Mouse (Mus musculus) ES-E14 (cell line): ENCODE measurements around the gene Casp7. TPM values are rescaled to one million over a fixed set of nuclear protein-coding genes. Genes with fewer than 3 reads are reported as not detected.
A peak's percentile ranks its signal among the peaks of the same experiment; 100 is the strongest.

Source experiments
- DNase-seq: peaks from one replicate; pipeline ENCODE4 v3.0.0-alpha.2; 2013; ENCODE audit warnings: low read depth, low spot score
- H3K27ac ChIP-seq: 2 replicates; pipeline ENCODE4 v1.5.1; 2012; ENCODE audit warnings: low read depth, mild to moderate bottlenecking, low read length, moderate library complexity, mixed read lengths; ENCODE audit not compliant: poor library complexity, insufficient read depth, severe bottlenecking
- H3K36me3 ChIP-seq: 2 replicates; pipeline ENCODE4 v1.6.1; 2012; ENCODE audit warnings: mild to moderate bottlenecking, low read length, moderate library complexity, mixed read lengths; ENCODE audit not compliant: control insufficient read depth, poor library complexity, insufficient read depth, severe bottlenecking
- H3K4me1 ChIP-seq, 2 experiments: fragments of 150-350 bp in 1 of 2; sonication (generic) in 1 of 2; 2 replicates each; pipeline ENCODE4 v1.6.1; 2012; ENCODE audit warnings: low read length in 2 of 2, mild to moderate bottlenecking in 1 of 2, mixed read lengths in 1 of 2; ENCODE audit not compliant: control insufficient read depth in 2 of 2, insufficient read depth in 2 of 2, poor library complexity in 1 of 2
- H3K4me3 ChIP-seq, 2 experiments: fragments of 150-350 bp in 1 of 2; sonication (generic) in 1 of 2; 2 replicates each; pipeline ENCODE4 v1.5.1; 2012; ENCODE audit warnings: low read length in 2 of 2, low read depth in 1 of 2, mild to moderate bottlenecking in 1 of 2, mixed read lengths in 1 of 2; ENCODE audit not compliant: insufficient read depth in 1 of 2, poor library complexity in 1 of 2, severe bottlenecking in 1 of 2
- H3K9ac ChIP-seq: 2 replicates; pipeline ENCODE4 v1.6.1; 2012; ENCODE audit warnings: low read depth, mild to moderate bottlenecking, low read length, mixed read lengths; ENCODE audit not compliant: poor library complexity, insufficient read depth, severe bottlenecking
- H3K9me3 ChIP-seq: fragments of 150-350 bp; sonication (generic); 2 replicates; pipeline ENCODE4 v1.6.1; 2012; ENCODE audit warnings: low read depth, mild to moderate bottlenecking, low read length; ENCODE audit not compliant: control insufficient read depth, insufficient read depth
- CHD2 ChIP-seq: IDR thresholded peaks from 2 replicates; pipeline ENCODE4 v1.6.1; 2014; ENCODE audit warnings: mild to moderate bottlenecking, low read depth, low read length, inconsistent platforms
- HCFC1 ChIP-seq: IDR thresholded peaks from 2 replicates; pipeline ENCODE4 v1.6.1; 2012; ENCODE audit warnings: low read length, inconsistent platforms, borderline replicate concordance; ENCODE audit not compliant: insufficient read depth
- MAFK ChIP-seq: IDR thresholded peaks from 2 replicates; pipeline ENCODE4 v1.6.1; 2014; ENCODE audit warnings: mild to moderate bottlenecking, low read depth, low read length, inconsistent platforms; ENCODE audit not compliant: insufficient read depth
- ZC3H11A ChIP-seq: IDR thresholded peaks from 2 replicates; pipeline ENCODE4 v1.6.1; 2012; ENCODE audit warnings: low read depth, mild to moderate bottlenecking, inconsistent platforms, low read length, borderline replicate concordance
- ZNF384 ChIP-seq: IDR thresholded peaks from 2 replicates; pipeline ENCODE4 v1.6.1; 2012; ENCODE audit warnings: low read depth, low read length, inconsistent platforms
- in situ Hi-C, 2 experiments: fragments of 600-800 bp; cut with MboI; formaldehyde crosslinking; loops; one replicate each; pipeline ENCODE4 v1.15.1; 2025; ENCODE audit warnings: low sequenced_read_pairs in 2 of 2, inconsistent platforms in 1 of 2; ENCODE audit not compliant: unreplicated experiment in 2 of 2
- total RNA-seq: library from RNA; depleted of rRNA; stranded (reverse); fragments of 300-350 nt; gene quantifications from 2 replicates; pipeline ENCODE4 v1.2.3, GENCODE M21; 2012

The Casp7 gene
- total RNA-seq, 1 experiment, result 7.1 TPM

DNA sequence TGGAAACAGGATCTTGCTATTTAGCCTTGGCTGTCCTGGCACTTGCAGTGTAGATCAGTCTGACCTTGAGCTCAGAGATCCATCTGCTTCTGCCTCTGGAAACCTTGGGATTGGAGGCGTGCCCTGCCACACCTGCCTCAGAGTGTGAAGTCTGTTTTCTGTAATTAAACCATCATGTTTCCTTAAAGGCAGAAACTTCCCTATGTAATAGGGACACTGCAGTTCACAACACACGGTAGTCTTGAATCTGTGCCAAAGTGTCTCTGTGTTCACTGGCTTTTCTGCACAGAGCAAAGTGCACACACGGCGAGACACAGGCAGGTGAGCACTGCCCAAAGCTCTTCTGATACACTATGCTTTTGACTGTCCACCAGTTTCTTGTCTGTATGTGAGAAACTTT lies 21.5 kb downstream of the Casp7 start:
- Histone ChIP-seq H3K4me1 (peaks cover 0 to 6% of the 10 kb centered on the region in 2 experiments; a peak in 1 of 4 replicates), H3K4me3 (no peak overlapping the region), H3K27ac (no peak overlapping the region), H3K9me3 (no peaks in the 10 kb centered on the region), H3K9ac (no peak overlapping the region), H3K36me3 (no peaks in the 10 kb centered on the region)
- no peak for DNase-seq
- TF ChIP-seq HCFC1 (no peak), MAFK (no peak), CHD2 (no peak), ZNF384 (no peak), ZC3H11A (no peak)
- in situ Hi-C loops, result no loop called here

DNA sequence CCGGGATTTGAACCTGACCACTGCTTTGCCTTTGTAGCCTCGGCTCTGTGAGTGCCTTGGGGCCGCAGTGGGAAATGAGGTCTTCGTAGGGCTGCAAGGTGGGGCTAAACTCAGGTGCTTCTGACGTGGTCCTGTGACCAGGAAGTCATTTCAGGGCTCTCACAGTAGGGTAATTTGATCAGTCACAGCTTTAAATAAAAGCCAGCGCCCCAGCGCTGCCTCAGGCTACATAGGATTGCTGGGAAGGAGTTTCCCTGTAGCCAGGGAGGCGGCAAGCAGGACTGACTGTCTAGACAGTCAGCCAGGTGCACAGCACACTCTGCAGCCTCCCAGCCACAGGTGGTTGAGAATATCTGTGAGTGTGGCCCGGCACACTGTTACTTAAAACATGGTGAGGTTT lies 22.5 kb downstream of the Casp7 start:
- Histone ChIP-seq H3K36me3 (no peaks in the 10 kb centered on the region), H3K27ac (no peak overlapping the region), H3K4me3 (no peak overlapping the region), H3K4me1 (peaks cover 0 to 6% of the 10 kb centered on the region in 2 experiments; a peak in 1 of 4 replicates), H3K9me3 (no peaks in the 10 kb centered on the region), H3K9ac (no peak overlapping the region)
- peak; percentile 82 for DNase-seq
- TF ChIP-seq CHD2, result no peak
- TF ChIP-seq ZC3H11A, result no peak
- no peak for TF ChIP-seq ZNF384
- TF ChIP-seq MAFK, result no peak
- TF ChIP-seq HCFC1, result no peak
- in situ Hi-C loops, result no loop called here

DNA sequence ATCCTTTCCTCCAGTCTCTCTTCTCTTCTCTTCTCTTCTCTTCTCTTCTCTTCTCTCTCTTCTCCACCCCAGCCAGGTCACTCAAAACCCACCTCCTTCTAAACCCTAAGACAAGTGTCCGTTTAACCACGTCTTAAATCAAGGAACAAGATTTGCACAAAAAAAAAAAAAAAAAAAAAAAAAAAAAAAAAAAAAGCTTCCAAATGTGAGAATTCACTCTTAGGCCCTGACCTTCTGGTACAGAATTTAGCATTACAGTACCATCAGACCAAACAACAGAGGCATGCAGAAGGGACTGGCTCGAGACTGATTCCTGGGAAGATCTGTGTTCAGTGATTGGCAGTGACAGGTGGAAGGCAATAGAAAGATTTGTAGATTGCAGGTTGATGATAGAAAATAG lies 23.4 kb downstream of the Casp7 start:
- Histone ChIP-seq H3K27ac (no peak overlapping the region), H3K36me3 (no peaks in the 10 kb centered on the region), H3K9ac (no peak overlapping the region), H3K4me3 (no peak overlapping the region), H3K4me1 (peaks cover 0 to 6% of the 10 kb centered on the region in 2 experiments; a peak in 1 of 4 replicates), H3K9me3 (no peaks in the 10 kb centered on the region)
- no peak for DNase-seq
- TF ChIP-seq ZNF384 (peak; percentile 64; the same call in 1 of the 2 replicates), CHD2 (no peak)
- in situ Hi-C loops, result no loop called here

GRCm38 (mm10) chr19:56422476-56423338 lies 25.8 kb downstream of the Casp7 start:
- Histone ChIP-seq H3K9me3 (no peaks in the 10 kb centered on the region), H3K4me3 (no peak overlapping the region), H3K4me1 (peaks cover 0 to 6% of the 10 kb centered on the region in 2 experiments; a peak in 1 of 4 replicates), H3K9ac (no peak overlapping the region), H3K36me3 (no peaks in the 10 kb centered on the region), H3K27ac (no peak overlapping the region)
- in situ Hi-C loops, result no loop called here
- TF ChIP-seq ZC3H11A (peak; percentile 90), CHD2 (no peak)
- peak; percentile 84 for DNase-seq

- no peak overlapping the region for H3K4me3 ChIP-seq
- no peaks in the 10 kb centered on the region for H3K36me3 ChIP-seq
- peaks cover 0 to 6% of the 10 kb centered on the region in 2 experiments; a peak in 1 of 4 replicates for H3K4me1 ChIP-seq
- TF ChIP-seq MAFK (no peak), CHD2 (no peak), ZC3H11A (no peak), ZNF384 (no peak), HCFC1 (no peak)
- H3K9me3 ChIP-seq, result no peaks in the 10 kb centered on the region
- H3K9ac ChIP-seq, result no peak overlapping the region
- no peak for DNase-seq
- no peak overlapping the region for H3K27ac ChIP-seq
- in situ Hi-C loops, result no loop called here
Observed at GRCm38 (mm10) chr19:56423370-56423769, 26.4 kb downstream of the Casp7 start.
